Mouse (Mus musculus): ENCODE measurements around the gene Sat2.

- TF ChIP-seq POLR2A (IDR thresholded peaks at IDR 0.05; ENCODE audit: insufficient read depth, low read depth, low read length) (no peak), CTCF (IDR thresholded peaks at IDR 0.05; ENCODE audit: insufficient read depth, low read depth, low read length) (no peak)
Observed at GRCm38 (mm10) chr11:69664841-69665240, 43.0 kb downstream of the Sat2 start.
